Mouse (Mus musculus): ENCODE results near the gene Slc22a14.

DNA sequence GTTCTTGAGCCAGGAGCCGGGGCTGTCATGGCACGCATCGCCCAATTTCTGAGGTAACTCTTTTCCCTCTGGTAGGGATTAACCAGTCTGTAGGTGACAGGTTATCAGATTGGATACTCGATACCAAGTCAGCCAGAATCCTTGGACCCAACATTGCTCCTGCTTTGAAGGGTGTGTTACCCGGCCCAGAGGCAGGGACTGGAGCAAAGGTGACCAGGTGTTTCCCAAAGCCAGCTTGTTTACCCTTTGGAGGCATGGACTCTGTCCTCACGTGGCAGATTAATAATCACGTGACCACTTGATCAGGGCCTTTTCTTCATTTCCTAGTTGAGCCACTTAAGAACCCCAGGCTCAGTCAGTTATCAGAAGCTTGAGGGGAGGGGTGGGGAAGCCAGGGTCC lies 22.6 kb downstream of the Slc22a14 start:
- TF ChIP-seq HCFC1 (IDR thresholded peaks at IDR 0.05; ENCODE audit: low read depth, low read length) (no peak), ZNF384 (IDR thresholded peaks at IDR 0.05; ENCODE audit: low read depth, low read length) (no peak), KAT2A (conservative IDR thresholded peaks at IDR 0.05; ENCODE audit: low read depth, low read length) (no peak), POLR2A (IDR thresholded peaks at IDR 0.05; ENCODE audit: control insufficient read depth in 1 of 2, insufficient read depth in 1 of 2, low read depth in 1 of 2, low read length in 2 of 2, poor library complexity in 1 of 2) (no peak), JUND (IDR thresholded peaks at IDR 0.05; ENCODE audit: low read depth, low read length) (no peak), CTCF (IDR thresholded peaks at IDR 0.05 in 2 of 3, conservative IDR thresholded peaks at IDR 0.05 in 1 of 3; ENCODE audit: control insufficient read depth in 1 of 3, insufficient read depth in 1 of 3, low read depth in 2 of 3, low read length in 3 of 3, poor library complexity in 1 of 3, severe bottlenecking in 1 of 3) (no peak), ZC3H11A (IDR thresholded peaks at IDR 0.05; ENCODE audit: low read depth, low read length) (no peak), ZKSCAN1 (IDR thresholded peaks at IDR 0.05; ENCODE audit: low read depth, low read length) (no peak), RCOR1 (IDR thresholded peaks at IDR 0.05; ENCODE audit: low read depth, low read length) (no peak), POLR2AphosphoS5 (IDR thresholded peaks at IDR 0.05; ENCODE audit: borderline replicate concordance, low read depth, low read length) (no peak)
